Mouse (Mus musculus) small intestine, adult 2 months (tissue): ENCODE results near the gene Elobl. TPM values are rescaled to one million over a fixed set of nuclear protein-coding genes. Genes with fewer than 3 reads are reported as not detected.

Experiments used
- H3K27ac ChIP-seq: fragments of 200-500 bp; 2 replicates; pipeline ENCODE4 v1.5.1; 2012; ENCODE audit warnings: low read depth, low read length, control low read depth, inconsistent platforms; ENCODE audit not compliant: insufficient read depth
- H3K27me3 ChIP-seq: fragments of 200-500 bp; 2 replicates; pipeline ENCODE4 v1.6.1; 2012; ENCODE audit warnings: mild to moderate bottlenecking, moderate library complexity, low read length, inconsistent platforms; ENCODE audit not compliant: control insufficient read depth, insufficient read depth
- H3K36me3 ChIP-seq: fragments of 200-500 bp; 2 replicates; pipeline ENCODE4 v1.6.1; 2012; ENCODE audit warnings: mild to moderate bottlenecking, low read length, control low read depth, inconsistent platforms; ENCODE audit not compliant: control insufficient read depth, insufficient read depth
- H3K4me1 ChIP-seq: fragments of 200-500 bp; 2 replicates; pipeline ENCODE4 v1.6.1; 2012; ENCODE audit warnings: low read length, inconsistent platforms, mixed read lengths; ENCODE audit not compliant: control insufficient read depth, insufficient read depth, insufficient read length
- H3K4me3 ChIP-seq: fragments of 200-500 bp; 2 replicates; pipeline ENCODE4 v1.5.1; 2012; ENCODE audit warnings: low read depth, mild to moderate bottlenecking, control low read depth, inconsistent platforms, low read length, moderate library complexity
- CTCF ChIP-seq: fragments of 200-500 bp; IDR thresholded peaks from 2 replicates; pipeline ENCODE4 v1.5.1; 2012; ENCODE audit warnings: low read depth, mild to moderate bottlenecking, control low read depth, inconsistent platforms, low read length, moderate library complexity, mixed read lengths; ENCODE audit not compliant: insufficient replicate concordance, insufficient read length; ENCODE audit errors: extremely low read depth
- POLR2A ChIP-seq: fragments of 200-500 bp; IDR thresholded peaks from 2 replicates; pipeline ENCODE4 v1.6.1; 2012; ENCODE audit warnings: low read depth, mild to moderate bottlenecking, control low read depth, inconsistent platforms, low read length, moderate library complexity
- WGBS: fragments of 180-500 bp; shearing (Covaris S2); methylation state at CpG from one replicate; pipeline ENCODE4 v1.1.7; 2018; 5-methylcytosine and 5-hydroxymethylcytosine counted together
- polyA plus RNA-seq: library from polyadenylated mRNA; depleted of rRNA; stranded (reverse); fragments of >200 nt; gene quantifications from 2 replicates; pipeline ENCODE4 v1.2.3, GENCODE M21; 2012

Gene Elobl
- polyA plus RNA-seq, 1 experiment = 0.37 TPM

- TF ChIP-seq POLR2A = no peak
- TF ChIP-seq CTCF = no peak
- Histone ChIP-seq H3K27me3 (no peaks in the 10 kb centered on the region), H3K4me1 (peaks cover 29% of the 10 kb centered on the region), H3K27ac (no peak overlapping the region), H3K4me3 (peak overlapping the region; percentile 19), H3K36me3 (peaks cover 33% of the 10 kb centered on the region)
- WGBS = 68% methylated on average over 4 of the region's 4 CpGs
These were observed 37.0 kb upstream of the Elobl start for GRCm38 (mm10) chr11:89003726-89004125.

GRCm38 (mm10) chr11:89003078-89003477 is 36.3 kb upstream of the Elobl start:
- Histone ChIP-seq H3K36me3 (peaks cover 27% of the 10 kb centered on the region), H3K4me3 (peak overlapping the region; percentile 56), H3K27ac (peak overlapping the region; percentile 42), H3K27me3 (no peaks in the 10 kb centered on the region), H3K4me1 (peaks cover 28% of the 10 kb centered on the region)
- TF ChIP-seq POLR2A (no peak), CTCF (no peak)
- 19% methylated on average over 6 of the region's 6 CpGs for WGBS

GRCm38 (mm10) chr11:89002621-89003020 is 35.9 kb upstream of the Elobl start:
- TF ChIP-seq CTCF (no peak), POLR2A (no peak)
- peaks cover 26% of the 10 kb centered on the region for H3K36me3 ChIP-seq
- H3K4me1 ChIP-seq = peaks cover 28% of the 10 kb centered on the region
- H3K27ac ChIP-seq = peak overlapping the region; percentile 42
- no peaks in the 10 kb centered on the region for H3K27me3 ChIP-seq
- 24% methylated on average over 5 of the region's 5 CpGs for WGBS
- peak overlapping the region; percentile 56 for H3K4me3 ChIP-seq

- H3K4me3 ChIP-seq = peak overlapping the region; percentile 56
- peak overlapping the region; percentile 24; the same call in 1 of the 2 replicates for H3K27ac ChIP-seq
- WGBS = 55% methylated on average over 5 of the region's 5 CpGs
- H3K27me3 ChIP-seq = no peaks in the 10 kb centered on the region
- peaks cover 23% of the 10 kb centered on the region for H3K36me3 ChIP-seq
- peaks cover 28% of the 10 kb centered on the region for H3K4me1 ChIP-seq
- TF ChIP-seq POLR2A = no peak
- no peak for TF ChIP-seq CTCF
These were observed 35.3 kb upstream of the Elobl start for GRCm38 (mm10) chr11:89002068-89002467.

- H3K27ac ChIP-seq = peak overlapping the region; percentile 54; the same call in 1 of the 2 replicates
- H3K4me3 ChIP-seq = peak overlapping the region; percentile 85
- no peak for TF ChIP-seq POLR2A
- TF ChIP-seq CTCF = no peak
These were observed 34.8 kb upstream of the Elobl start for GRCm38 (mm10) chr11:89001569-89001968.

GRCm38 (mm10) chr11:89000527-89000819 is 33.7 kb upstream of the Elobl start:
- Histone ChIP-seq H3K27me3 (no peaks in the 10 kb centered on the region), H3K27ac (peak overlapping the region; percentile 83)

More at GRCm38 (mm10) chr11:89001569-89001968, 34.8 kb upstream of the Elobl start:
- Histone ChIP-seq H3K27me3 (no peaks in the 10 kb centered on the region), H3K4me1 (peaks cover 28% of the 10 kb centered on the region), H3K36me3 (peaks cover 20% of the 10 kb centered on the region)
- 85% methylated on average over 7 of the region's 7 CpGs for WGBS

GRCm38 (mm10) chr11:88999723-89000526 is 33.2 kb upstream of the Elobl start:
- H3K27me3 ChIP-seq = no peaks in the 10 kb centered on the region
- no peak for TF ChIP-seq CTCF
- TF ChIP-seq POLR2A = no peak
- peak overlapping the region; percentile 83 for H3K27ac ChIP-seq
- WGBS = 3% methylated on average over 33 of the region's 33 CpGs
- peaks cover 6% of the 10 kb centered on the region for H3K36me3 ChIP-seq
- H3K4me1 ChIP-seq = peaks cover 33% of the 10 kb centered on the region
- H3K4me3 ChIP-seq = peak overlapping the region; percentile 85

More at GRCm38 (mm10) chr11:89000527-89000819, 33.7 kb upstream of the Elobl start:
- TF ChIP-seq CTCF = no peak
- no peak for TF ChIP-seq POLR2A
- peaks cover 33% of the 10 kb centered on the region for H3K4me1 ChIP-seq
- H3K36me3 ChIP-seq = peaks cover 10% of the 10 kb centered on the region
- H3K4me3 ChIP-seq = peak overlapping the region; percentile 85
